Mouse (Mus musculus) limb, embryonic 14.5 days (tissue): ENCODE data around the gene Clta. TPM values are rescaled to one million over a fixed set of nuclear protein-coding genes. Genes with fewer than 3 reads are reported as not detected.

Experiments used
- ATAC-seq: fragments of 200-750 bp; cut with Nextera tagmentation; 2 replicates; pipeline ENCODE4 v1.8.0; 2017; ENCODE audit warnings: low read depth, moderate number of reproducible peaks, moderate TSS enrichment; ENCODE audit not compliant: low FRiP score
- DNase-seq: peaks from one replicate; pipeline ENCODE4 v3.0.0-alpha.2; 2015; ENCODE audit warnings: low spot score
- H3K27ac ChIP-seq: fragments of 300-500 bp; sonication (generic); replicated peaks from 2 replicates; pipeline ENCODE4 v1.5.1; 2014; ENCODE audit warnings: low read depth, mild to moderate bottlenecking, low read length, moderate library complexity, mixed read lengths
- H3K27me3 ChIP-seq: fragments of 300-500 bp; sonication (generic); 2 replicates; pipeline ENCODE4 v1.6.1; 2014; ENCODE audit warnings: low read length, mixed read lengths; ENCODE audit not compliant: control insufficient read depth, insufficient read depth
- H3K36me3 ChIP-seq: fragments of 300-500 bp; sonication (generic); 2 replicates; pipeline ENCODE4 v1.6.1; 2014; ENCODE audit warnings: mild to moderate bottlenecking, low read length, moderate library complexity, mixed read lengths; ENCODE audit not compliant: control insufficient read depth, insufficient read depth
- H3K4me1 ChIP-seq: fragments of 300-500 bp; sonication (generic); 2 replicates; pipeline ENCODE4 v1.6.1; 2014; ENCODE audit warnings: antibody characterized with exemption, low read length, mixed read lengths; ENCODE audit not compliant: control insufficient read depth, insufficient read depth
- H3K4me2 ChIP-seq: fragments of 300-500 bp; sonication (generic); replicated peaks from 2 replicates; pipeline ENCODE4 v1.6.1; 2014; ENCODE audit warnings: low read depth, mild to moderate bottlenecking, low read length, moderate library complexity; ENCODE audit not compliant: severe bottlenecking
- H3K4me3 ChIP-seq: fragments of 300-500 bp; sonication (generic); replicated peaks from 2 replicates; pipeline ENCODE4 v1.5.1; 2014; ENCODE audit warnings: low read length
- H3K9ac ChIP-seq: fragments of 300-500 bp; sonication (generic); 2 replicates; pipeline ENCODE4 v1.6.1; 2014; ENCODE audit warnings: mild to moderate bottlenecking, low read depth, low read length, moderate library complexity; ENCODE audit not compliant: severe bottlenecking
- H3K9me3 ChIP-seq: fragments of 300-500 bp; sonication (generic); 2 replicates; pipeline ENCODE4 v1.6.1; 2016; ENCODE audit warnings: low read length; ENCODE audit not compliant: control insufficient read depth
- POLR2A ChIP-seq: fragments of 200-500 bp; IDR thresholded peaks from 2 replicates; pipeline ENCODE4 v1.8.0; 2012; ENCODE audit warnings: inconsistent platforms, mild to moderate bottlenecking, moderate library complexity, borderline replicate concordance; ENCODE audit not compliant: insufficient read depth, insufficient read length; ENCODE audit errors: extremely low read depth
- WGBS: fragments of 180-500 bp; shearing (Covaris S2); extraction: QIAGEN DNeasy Blood & Tissue Kit; methylation state at CpG from one replicate; pipeline ENCODE4 v1.1.7; 2014; 5-methylcytosine and 5-hydroxymethylcytosine counted together
- polyA plus RNA-seq, 2 experiments: library from polyadenylated mRNA; depleted of rRNA in 1 of 2; stranded (reverse) in 1 of 2; unstranded in 1 of 2; fragments of >200 nt; fragmentation: Nextera tagmentation in 1 of 2; extraction: Ambion mirVana in 1 of 2; gene quantifications; 2 replicates each; pipeline versions ENCODE4 v1.2.1 to v1.2.3; 2012 to 2014

Gene Clta
- polyA plus RNA-seq, 2 experiments: 252 to 361 TPM

DNA sequence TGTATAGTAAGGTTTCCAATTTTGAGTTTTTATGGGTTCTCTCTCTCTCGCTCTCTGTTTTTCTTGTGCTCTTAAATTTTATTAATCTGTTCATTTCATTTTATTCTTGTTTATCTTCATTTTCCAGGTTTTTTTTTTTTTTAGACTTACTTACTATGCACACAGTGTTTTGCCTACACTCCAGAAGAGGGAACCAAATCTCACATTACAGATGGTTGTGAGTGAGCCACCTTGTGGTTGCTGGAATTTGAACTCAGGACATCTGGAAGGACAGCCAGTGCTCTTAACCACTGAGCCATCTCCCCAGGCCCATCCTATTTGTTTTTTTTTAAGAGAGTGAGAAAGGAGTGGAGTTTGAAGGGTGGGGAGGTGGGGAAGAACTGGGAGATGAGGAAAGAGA lies 5.9 kb downstream of the Clta start:
- 94% methylated on average over 1 of the region's 1 CpGs for WGBS
- TF ChIP-seq POLR2A: no peak
- no peak for DNase-seq
- peaks cover 15% of the 10 kb centered on the region for H3K4me1 ChIP-seq
- H3K9me3 ChIP-seq: no peaks in the 10 kb centered on the region
- H3K27ac ChIP-seq: no peak overlapping the region
- no peak for ATAC-seq
- no peak overlapping the region for H3K4me2 ChIP-seq
- no peak overlapping the region for H3K9ac ChIP-seq
- no peaks in the 10 kb centered on the region for H3K27me3 ChIP-seq
- no peak overlapping the region for H3K4me3 ChIP-seq
- no peaks in the 10 kb centered on the region for H3K36me3 ChIP-seq

DNA sequence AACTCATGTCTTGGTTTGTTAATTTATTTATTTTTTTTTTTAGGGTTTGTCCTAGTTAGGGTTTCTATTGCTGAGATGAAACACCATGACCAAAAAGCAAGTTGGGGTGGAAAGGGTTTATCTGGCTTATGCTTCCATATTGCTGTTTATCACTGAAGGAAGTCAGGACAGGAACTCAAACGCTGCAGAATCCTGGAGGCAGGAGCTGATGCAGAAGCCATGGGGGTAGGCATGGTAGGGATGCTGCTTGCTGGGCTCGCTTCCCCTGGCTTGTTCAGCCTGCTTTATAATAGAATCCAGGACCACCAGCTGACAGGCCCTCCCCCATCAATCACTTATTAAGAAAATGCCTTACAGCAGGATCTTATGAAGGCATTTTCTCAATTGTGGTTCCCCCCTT lies 6.6 kb downstream of the Clta start:
- Histone ChIP-seq H3K4me3 (no peak overlapping the region), H3K27me3 (no peaks in the 10 kb centered on the region), H3K9ac (no peak overlapping the region), H3K9me3 (no peaks in the 10 kb centered on the region), H3K36me3 (no peaks in the 10 kb centered on the region), H3K4me1 (peaks cover 15% of the 10 kb centered on the region), H3K4me2 (no peak overlapping the region), H3K27ac (no peak overlapping the region)
- no peak for DNase-seq
- WGBS: 45% methylated on average over 2 of the region's 2 CpGs
- no peak for TF ChIP-seq POLR2A
- no peak for ATAC-seq

DNA sequence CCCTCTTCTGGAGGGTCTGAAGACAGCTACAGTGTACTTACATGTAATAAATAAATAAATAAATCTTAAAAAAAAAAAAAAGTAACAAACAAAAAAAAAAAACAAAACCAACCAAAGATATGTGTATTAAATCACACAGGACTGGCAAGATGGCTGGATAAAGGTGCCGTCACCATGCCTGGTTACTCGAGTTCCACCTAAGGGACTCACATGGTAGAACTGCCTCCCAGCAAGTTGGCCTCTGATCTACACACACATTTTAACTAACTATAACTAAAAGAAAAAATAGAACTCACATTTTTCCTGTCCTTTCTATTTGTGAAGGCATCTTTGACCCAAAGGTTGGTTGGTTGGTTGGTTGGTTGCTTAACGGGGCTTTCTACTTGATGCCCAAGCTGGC lies 7.5 kb downstream of the Clta start:
- H3K27ac ChIP-seq: peak overlapping the region; percentile 61; the same call in 1 of the 2 replicates
- H3K4me1 ChIP-seq: peaks cover 15% of the 10 kb centered on the region
- no peaks in the 10 kb centered on the region for H3K9me3 ChIP-seq
- H3K4me2 ChIP-seq: peak overlapping the region; percentile 62
- H3K9ac ChIP-seq: peak overlapping the region; percentile 90
- H3K36me3 ChIP-seq: no peaks in the 10 kb centered on the region
- no peaks in the 10 kb centered on the region for H3K27me3 ChIP-seq
- peak overlapping the region; percentile 97 for H3K4me3 ChIP-seq
- DNase-seq (no peak), ATAC-seq (no peak)
- 80% methylated on average over 3 of the region's 3 CpGs for WGBS
- TF ChIP-seq POLR2A: no peak

DNA sequence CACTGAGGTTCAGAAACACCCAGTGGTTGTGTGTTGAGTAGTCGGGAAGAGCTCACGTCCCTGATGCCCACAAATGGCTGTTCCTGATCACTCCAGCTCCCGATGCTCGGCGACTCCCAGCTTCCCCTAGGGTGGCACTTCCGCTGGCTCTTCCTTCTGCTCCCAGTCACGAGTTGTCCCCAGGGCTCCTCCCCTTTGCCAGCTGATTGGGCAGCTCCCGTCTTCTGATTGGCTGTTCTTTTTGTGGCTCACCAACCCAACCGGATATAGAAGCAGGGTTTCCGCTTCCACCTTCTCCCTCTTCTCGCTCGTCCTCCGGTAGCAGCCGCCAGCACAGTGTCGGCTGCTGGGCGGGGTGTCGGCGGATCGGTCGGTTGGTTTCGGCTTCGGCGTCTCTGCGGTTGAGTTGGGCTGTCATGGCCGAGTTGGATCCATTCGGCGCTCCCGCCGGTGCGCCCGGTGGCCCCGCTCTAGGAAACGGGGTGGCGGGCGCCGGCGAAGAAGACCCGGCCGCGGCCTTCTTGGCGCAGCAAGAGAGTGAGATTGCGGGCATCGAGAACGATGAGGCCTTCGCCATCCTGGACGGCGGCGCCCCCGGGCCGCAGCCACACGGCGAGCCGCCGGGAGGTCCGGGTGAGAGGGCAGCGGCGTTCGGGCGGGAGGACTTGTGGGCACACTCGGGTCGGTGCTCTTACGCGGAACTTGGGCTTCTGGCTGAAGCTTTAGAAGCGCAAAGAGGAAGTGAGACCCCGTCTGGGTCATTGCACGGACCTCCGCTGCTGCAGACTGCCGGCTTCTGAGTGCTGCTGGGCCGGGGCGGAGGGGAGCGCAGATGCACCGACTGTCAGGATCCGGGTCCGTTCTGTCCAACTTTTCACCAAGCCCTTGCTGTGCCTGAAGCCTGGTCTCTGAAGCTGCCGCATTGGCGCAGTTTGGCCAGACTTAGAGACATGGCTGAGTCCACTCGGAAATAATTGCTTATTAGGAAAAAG lies 8.4 kb downstream of the Clta start:
- peak; percentile 99 for ATAC-seq
- H3K4me1 ChIP-seq: peaks cover 15% of the 10 kb centered on the region
- no peaks in the 10 kb centered on the region for H3K9me3 ChIP-seq
- peak overlapping the region; percentile 93 for H3K4me2 ChIP-seq
- peak overlapping the region; percentile 70 for H3K27ac ChIP-seq
- H3K27me3 ChIP-seq: no peaks in the 10 kb centered on the region
- 2% methylated on average over 73 of the region's 77 CpGs for WGBS
- peak; percentile 95 for DNase-seq
- no peaks in the 10 kb centered on the region for H3K36me3 ChIP-seq
- H3K9ac ChIP-seq: peak overlapping the region; percentile 90
- H3K4me3 ChIP-seq: peak overlapping the region; percentile 97
- TF ChIP-seq POLR2A: peak; percentile 65; the same call in 1 of the 2 replicates

DNA sequence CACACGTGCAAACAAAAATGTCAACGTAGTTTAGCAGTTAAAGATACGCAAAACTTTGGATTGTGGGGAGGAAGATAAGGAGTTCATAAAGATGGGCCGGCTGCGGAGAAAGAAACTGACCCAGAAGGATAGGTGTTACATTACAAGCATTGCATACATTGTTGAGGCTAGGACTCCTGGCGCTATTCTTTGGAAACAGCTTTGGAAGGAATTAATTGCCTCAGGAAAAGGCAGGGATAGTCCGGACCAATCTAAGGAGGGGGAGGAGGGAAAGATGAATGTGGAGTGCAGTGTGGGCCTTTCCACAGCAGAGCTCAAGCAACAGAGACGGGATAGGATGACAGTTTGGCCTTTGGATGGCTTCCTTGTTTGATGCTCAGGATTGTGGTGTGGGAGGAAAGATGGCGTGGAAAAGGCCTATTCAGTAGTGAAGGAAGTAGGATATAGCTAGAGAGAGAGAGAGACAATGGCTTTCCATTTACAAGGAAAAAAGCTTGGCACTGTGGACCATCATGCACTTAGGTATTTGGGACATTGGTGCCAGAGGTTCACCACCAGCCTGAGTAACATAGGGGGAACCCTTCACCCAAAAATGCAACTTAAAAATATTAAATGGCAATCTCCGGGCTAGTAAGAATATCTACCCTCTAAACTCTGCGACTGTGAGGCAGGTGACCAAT lies 9.3 kb downstream of the Clta start:
- no peak for DNase-seq
- no peak for ATAC-seq
- no peaks in the 10 kb centered on the region for H3K27me3 ChIP-seq
- WGBS: 30% methylated on average over 11 of the region's 11 CpGs
- TF ChIP-seq POLR2A: no peak
- peaks cover 5% of the 10 kb centered on the region; the same call in 1 of the 2 replicates for H3K36me3 ChIP-seq
- H3K4me2 ChIP-seq: peak overlapping the region; percentile 93
- no peak overlapping the region for H3K27ac ChIP-seq
- no peaks in the 10 kb centered on the region for H3K9me3 ChIP-seq
- H3K4me1 ChIP-seq: peaks cover 15% of the 10 kb centered on the region
- H3K9ac ChIP-seq: peak overlapping the region; percentile 90
- H3K4me3 ChIP-seq: peak overlapping the region; percentile 97
